Mouse (Mus musculus): ENCODE data around the gene Slc5a10.

- TF ChIP-seq POLR2A (IDR thresholded peaks at IDR 0.05; ENCODE audit: extremely low read depth, insufficient read depth, low read length) (no peak), CTCF (IDR thresholded peaks at IDR 0.05; ENCODE audit: extremely low read depth, insufficient read depth, low read length) (no peak)
Measured at GRCm38 (mm10) chr11:61671781-61672383, 48.7 kb downstream of the Slc5a10 start.
